Mouse (Mus musculus) midbrain, postnatal 0 days (tissue): ENCODE measurements around the gene Morc3. TPM values are rescaled to one million over a fixed set of nuclear protein-coding genes. Genes with fewer than 3 reads are reported as not detected.

Source experiments
- ATAC-seq: fragments of 200-750 bp; cut with Nextera tagmentation; 2 replicates; pipeline ENCODE4 v1.8.0; 2017; ENCODE audit warnings: moderate number of reproducible peaks, mild to moderate bottlenecking, moderate TSS enrichment, moderate library complexity; ENCODE audit not compliant: low FRiP score
- DNase-seq: peaks from one replicate; pipeline ENCODE4 v3.0.0-alpha.2; 2015; ENCODE audit warnings: low spot score
- H3K27ac ChIP-seq: fragments of 300-500 bp; sonication (generic); 2 replicates; pipeline ENCODE4 v1.5.1; 2014; ENCODE audit warnings: low read depth, mild to moderate bottlenecking, low read length, mixed read lengths
- H3K27me3 ChIP-seq: fragments of 300-500 bp; sonication (generic); 2 replicates; pipeline ENCODE4 v1.6.1; 2014; ENCODE audit warnings: low read length, control low read depth, mixed read lengths; ENCODE audit not compliant: insufficient read depth
- H3K36me3 ChIP-seq: fragments of 300-500 bp; sonication (generic); 2 replicates; pipeline ENCODE4 v1.6.1; 2014; ENCODE audit warnings: low read length, control low read depth, mixed read lengths; ENCODE audit not compliant: insufficient read depth
- H3K4me1 ChIP-seq: fragments of 300-500 bp; sonication (generic); 2 replicates; pipeline ENCODE4 v1.6.1; 2014; ENCODE audit warnings: mild to moderate bottlenecking, control low read depth, antibody characterized with exemption, low read length, mixed read lengths; ENCODE audit not compliant: insufficient read depth
- H3K4me2 ChIP-seq: fragments of 300-500 bp; sonication (generic); 2 replicates; pipeline ENCODE4 v1.6.1; 2014; ENCODE audit warnings: low read depth, mild to moderate bottlenecking, low read length, mixed read lengths; ENCODE audit not compliant: poor library complexity, severe bottlenecking
- H3K4me3 ChIP-seq: fragments of 300-500 bp; sonication (generic); 2 replicates; pipeline ENCODE4 v1.5.1; 2014; ENCODE audit warnings: low read depth, mild to moderate bottlenecking, low read length, moderate library complexity
- H3K9ac ChIP-seq: fragments of 300-500 bp; sonication (generic); replicated peaks from 2 replicates; pipeline ENCODE4 v1.6.1; 2014; ENCODE audit warnings: mild to moderate bottlenecking, low read length, moderate library complexity, mixed read lengths; ENCODE audit not compliant: poor library complexity, severe bottlenecking
- H3K9me3 ChIP-seq: fragments of 300-500 bp; sonication (generic); 2 replicates; pipeline ENCODE4 v1.6.1; 2016; ENCODE audit warnings: low read length, control low read depth
- CTCF ChIP-seq: IDR thresholded peaks from 2 replicates; pipeline ENCODE4 v1.5.1; 2016; ENCODE audit warnings: antibody characterized with exemption, mild to moderate bottlenecking
- WGBS: fragments of 180-500 bp; shearing (Covaris S2); extraction: QIAGEN DNeasy Blood & Tissue Kit; methylation state at CpG from one replicate; pipeline ENCODE4 v1.1.7; 2014; 5-methylcytosine and 5-hydroxymethylcytosine counted together
- polyA plus RNA-seq: library from polyadenylated mRNA; unstranded; fragments of >200 nt; fragmentation: Nextera tagmentation; extraction: Ambion mirVana; gene quantifications from 2 replicates; pipeline ENCODE4 v1.2.1, GENCODE M21; 2015
- total RNA-seq: library from RNA; depleted of rRNA; stranded (reverse); fragments of >200 nt; gene quantifications from 2 replicates; pipeline ENCODE4 v1.2.3, GENCODE M21; 2014

The Morc3 gene
- total and polyA plus RNA-seq, 2 experiments from 2014 or later = 24.4 to 31.8 TPM

DNA sequence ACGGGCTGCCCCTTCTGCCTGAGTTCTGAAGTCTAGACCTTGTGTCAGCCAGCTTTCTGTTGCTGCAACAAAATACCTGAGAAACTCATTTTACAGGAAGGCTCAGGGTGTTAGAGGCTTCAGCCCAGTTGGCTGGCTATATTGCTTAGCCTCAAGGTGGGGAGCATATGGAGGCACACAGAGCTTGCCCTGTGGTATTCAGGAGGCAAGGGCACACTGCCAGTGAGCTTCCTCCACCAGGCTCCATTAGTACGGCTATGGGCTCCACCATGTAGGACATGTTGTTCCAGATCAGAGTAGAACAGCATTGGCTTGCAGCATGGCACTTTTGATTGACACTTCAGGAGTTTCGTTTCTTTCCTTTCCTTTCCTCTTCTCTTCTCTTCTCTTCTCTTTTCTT is 32.9 kb upstream of the Morc3 start:
- Histone ChIP-seq H3K4me3 (no peak overlapping the region), H3K27me3 (no peaks in the 10 kb centered on the region), H3K4me1 (no peaks in the 10 kb centered on the region), H3K27ac (no peak overlapping the region), H3K9ac (no peak overlapping the region), H3K4me2 (no peak overlapping the region), H3K36me3 (peaks cover 37% of the 10 kb centered on the region), H3K9me3 (no peaks in the 10 kb centered on the region)
- ATAC-seq (no peak), DNase-seq (no peak)
- TF ChIP-seq CTCF = no peak
- WGBS = 78% methylated on average over 3 of the region's 3 CpGs

DNA sequence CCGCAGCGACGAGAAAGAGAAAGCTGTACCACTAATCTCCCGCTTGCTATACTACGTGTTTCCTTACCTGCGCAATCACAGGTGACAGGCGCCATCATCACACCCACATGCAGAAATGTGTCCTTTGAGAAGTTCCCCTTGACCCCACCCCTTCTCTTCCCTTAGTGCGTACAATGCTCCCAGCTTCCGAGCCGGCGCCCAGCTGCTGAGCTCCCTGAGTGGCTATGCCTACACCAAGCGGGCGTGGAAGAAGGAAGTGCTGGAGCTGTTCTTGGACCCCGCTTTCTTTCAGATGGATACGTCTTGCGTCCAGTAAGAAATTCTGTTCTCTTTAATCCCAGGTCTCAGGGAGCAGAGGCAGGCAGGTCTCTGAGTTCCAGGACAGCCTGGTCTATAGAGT is 32.0 kb upstream of the Morc3 start:
- no peaks in the 10 kb centered on the region for H3K27me3 ChIP-seq
- H3K4me1 ChIP-seq = no peaks in the 10 kb centered on the region
- no peak overlapping the region for H3K4me3 ChIP-seq
- no peak overlapping the region for H3K27ac ChIP-seq
- H3K9me3 ChIP-seq = no peaks in the 10 kb centered on the region
- 95% methylated on average over 16 of the region's 16 CpGs for whole genome bisulfite sequencing
- TF ChIP-seq CTCF = no peak
- no peak for ATAC-seq
- no peak overlapping the region for H3K9ac ChIP-seq
- DNase-seq = no peak
- peaks cover 40% of the 10 kb centered on the region for H3K36me3 ChIP-seq
- H3K4me2 ChIP-seq = no peak overlapping the region

DNA sequence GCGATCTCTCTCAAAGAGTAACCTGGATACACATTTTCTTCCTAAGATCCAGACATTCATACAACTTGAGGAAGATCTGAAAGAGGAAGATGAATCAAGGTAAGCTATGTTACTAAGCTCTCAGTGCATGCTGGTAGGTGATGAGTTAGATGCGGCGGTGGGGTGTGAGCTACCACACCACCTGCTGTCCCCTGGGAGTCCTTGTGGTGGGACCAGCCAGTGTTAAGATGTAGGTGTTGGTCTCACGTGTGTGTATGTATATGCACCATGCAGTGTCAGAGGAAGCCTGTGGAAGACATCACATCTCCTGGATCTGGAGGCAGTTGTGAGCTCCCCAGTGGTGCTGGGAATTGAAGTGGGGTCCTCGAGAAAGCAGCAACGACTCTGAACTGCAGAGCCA is 24.8 kb upstream of the Morc3 start:
- Histone ChIP-seq H3K9ac (no peak overlapping the region), H3K4me2 (no peak overlapping the region), H3K4me1 (no peaks in the 10 kb centered on the region), H3K27ac (no peak overlapping the region), H3K9me3 (0 out of 2 replicates have a peak, but pooled peaks cover 4% of the 10 kb centered on the region), H3K36me3 (peaks cover 58% of the 10 kb centered on the region), H3K27me3 (no peaks in the 10 kb centered on the region), H3K4me3 (no peak overlapping the region)
- no peak for ATAC-seq
- no peak for DNase-seq
- WGBS = 92% methylated on average over 6 of the region's 6 CpGs
- TF ChIP-seq CTCF = no peak

DNA sequence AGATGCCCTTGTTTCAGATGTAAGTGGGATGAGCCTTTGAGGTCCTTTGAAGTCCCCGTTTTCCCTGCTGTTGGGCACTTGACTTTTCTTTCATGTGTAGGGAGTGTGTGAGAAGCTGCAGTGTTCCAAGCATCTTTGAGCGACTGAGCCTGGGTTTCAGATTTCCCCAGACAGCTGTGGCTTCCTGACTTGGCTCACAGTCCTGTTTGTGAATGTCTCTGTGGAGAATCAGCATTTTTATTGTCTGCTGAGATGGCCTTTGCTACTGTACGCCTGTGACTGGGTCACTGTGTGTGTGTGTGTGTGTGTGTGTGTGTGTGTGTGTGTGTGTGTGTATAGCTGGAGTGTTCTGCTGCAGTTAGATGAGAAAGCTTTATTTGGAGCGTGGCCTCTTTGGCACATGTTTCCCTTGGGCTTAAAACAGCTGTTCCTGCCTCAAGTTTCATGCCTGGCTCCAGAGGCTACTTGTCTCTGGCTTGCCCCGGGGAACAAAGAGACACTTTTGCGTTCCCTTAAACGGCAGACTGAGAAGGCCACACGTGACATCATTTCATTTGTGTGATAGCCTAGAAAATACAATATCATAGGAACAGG is 23.9 kb upstream of the Morc3 start:
- no peak overlapping the region for H3K4me3 ChIP-seq
- H3K27ac ChIP-seq = no peak overlapping the region
- TF ChIP-seq CTCF = no peak
- ATAC-seq (no peak), DNase-seq (peak; percentile 64)
- H3K27me3 ChIP-seq = no peaks in the 10 kb centered on the region
- 39% methylated on average over 8 of the region's 8 CpGs for WGBS
- 0 out of 2 replicates have a peak, but pooled peaks cover 4% of the 10 kb centered on the region for H3K9me3 ChIP-seq
- no peaks in the 10 kb centered on the region for H3K4me1 ChIP-seq
- H3K4me2 ChIP-seq = no peak overlapping the region
- H3K36me3 ChIP-seq = peaks cover 61% of the 10 kb centered on the region
- no peak overlapping the region for H3K9ac ChIP-seq

DNA sequence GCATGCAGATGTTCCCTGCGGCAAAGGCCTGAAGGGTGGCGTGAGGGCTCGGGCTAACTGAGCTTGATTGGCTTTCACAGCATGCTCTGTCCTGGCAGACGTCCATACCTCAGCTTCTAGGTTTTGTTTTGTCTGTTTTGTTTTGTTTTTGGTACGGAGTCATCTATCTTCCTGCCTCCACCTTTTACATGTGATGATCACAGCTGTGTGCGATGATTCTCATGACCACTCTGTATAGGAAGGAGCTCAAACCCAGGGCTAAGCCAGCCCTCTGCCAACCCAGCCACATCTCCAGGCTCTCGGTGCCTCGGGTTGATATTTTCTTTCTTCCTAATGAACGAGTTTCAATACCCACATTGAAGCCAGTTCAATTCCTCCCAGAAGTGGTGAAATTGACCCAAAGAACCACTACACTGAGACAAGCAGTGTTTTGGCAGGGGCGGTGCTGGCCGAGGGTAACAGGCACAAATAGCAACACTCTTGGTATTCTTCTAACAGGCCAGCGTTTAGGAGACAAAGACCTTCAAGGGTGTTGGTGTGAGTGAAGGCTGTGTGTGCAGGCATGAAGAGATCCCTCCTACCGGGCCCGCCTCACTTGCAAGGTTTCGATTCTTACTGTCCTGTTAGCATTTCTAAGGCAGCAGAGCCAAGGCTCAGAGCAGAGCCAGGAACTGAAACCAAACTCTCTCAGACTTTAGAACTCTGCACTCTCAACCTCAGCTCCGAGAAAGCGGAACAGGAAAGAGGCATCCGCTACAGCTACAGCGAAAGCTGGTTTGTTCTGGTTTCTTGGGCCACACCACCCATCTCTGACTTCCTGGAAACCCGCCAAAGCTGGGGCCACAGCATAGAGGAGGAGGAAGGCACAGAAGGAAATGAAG is 15.8 kb upstream of the Morc3 start:
- 0 out of 2 replicates have a peak, but pooled peaks cover 3% of the 10 kb centered on the region for H3K9me3 ChIP-seq
- ATAC-seq = no peak
- H3K27ac ChIP-seq = 0 out of 2 replicates have a peak overlapping the region, but pooled peaks have one; percentile 39
- no peaks in the 10 kb centered on the region for H3K4me1 ChIP-seq
- no peak overlapping the region for H3K4me2 ChIP-seq
- no peaks in the 10 kb centered on the region for H3K27me3 ChIP-seq
- peaks cover 13% of the 10 kb centered on the region; the same call in 1 of the 2 replicates for H3K36me3 ChIP-seq
- WGBS = 58% methylated on average over 20 of the region's 20 CpGs
- no peak for TF ChIP-seq CTCF
- no peak overlapping the region for H3K4me3 ChIP-seq
- peak; percentile 17 for DNase-seq
- no peak overlapping the region for H3K9ac ChIP-seq

DNA sequence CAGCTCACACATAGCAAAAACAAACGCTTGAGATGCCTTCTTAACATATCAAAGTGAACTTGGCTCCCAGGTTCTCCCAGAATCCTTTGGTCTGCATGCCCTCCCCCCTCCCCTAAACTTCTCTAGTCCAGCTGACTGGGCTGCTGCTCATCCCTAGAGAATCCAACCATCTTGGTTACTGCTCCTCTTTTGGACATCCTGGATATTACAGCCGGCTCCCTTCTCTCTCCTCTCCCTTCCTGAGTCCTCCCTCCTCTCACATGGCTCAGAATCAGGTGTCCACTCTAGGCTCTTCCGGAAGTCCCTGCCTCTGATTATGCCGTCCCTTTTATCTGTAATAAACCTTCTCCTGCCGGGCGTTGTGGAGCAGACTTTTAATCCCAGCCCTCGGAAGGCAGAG is 15.1 kb upstream of the Morc3 start:
- 72% methylated on average over 7 of the region's 7 CpGs for WGBS
- no peak for DNase-seq
- H3K4me1 ChIP-seq = no peaks in the 10 kb centered on the region
- H3K36me3 ChIP-seq = peaks cover 7% of the 10 kb centered on the region; the same call in 1 of the 2 replicates
- H3K4me3 ChIP-seq = no peak overlapping the region
- H3K9ac ChIP-seq = no peak overlapping the region
- no peak overlapping the region for H3K4me2 ChIP-seq
- TF ChIP-seq CTCF = no peak
- no peaks in the 10 kb centered on the region for H3K9me3 ChIP-seq
- H3K27ac ChIP-seq = no peak overlapping the region
- no peaks in the 10 kb centered on the region for H3K27me3 ChIP-seq
- no peak for ATAC-seq
